Mouse (Mus musculus) midbrain, embryonic 13.5 days (tissue): ENCODE data around the gene Dbf4. TPM values are rescaled to one million over a fixed set of nuclear protein-coding genes. Genes with fewer than 3 reads are reported as not detected.

Experiments
- ATAC-seq: fragments of 200-750 bp; cut with Nextera tagmentation; 2 replicates; pipeline ENCODE4 v1.8.0; 2017; ENCODE audit warnings: mild to moderate bottlenecking, moderate TSS enrichment, moderate library complexity
- H3K27ac ChIP-seq: fragments of 300-500 bp; sonication (generic); 2 replicates; pipeline ENCODE4 v1.5.1; 2015; ENCODE audit warnings: inconsistent platforms, mild to moderate bottlenecking, moderate library complexity
- H3K27me3 ChIP-seq: fragments of 300-500 bp; sonication (generic); 2 replicates; pipeline ENCODE4 v1.6.1; 2015; ENCODE audit warnings: mild to moderate bottlenecking, inconsistent platforms
- H3K36me3 ChIP-seq: fragments of 300-500 bp; sonication (generic); 2 replicates; pipeline ENCODE4 v1.6.1; 2015; ENCODE audit warnings: mild to moderate bottlenecking, inconsistent platforms
- H3K4me1 ChIP-seq: fragments of 300-500 bp; sonication (generic); replicated peaks from 2 replicates; pipeline ENCODE4 v1.6.1; 2015; ENCODE audit warnings: inconsistent platforms
- H3K4me2 ChIP-seq: fragments of 300-500 bp; sonication (generic); replicated peaks from 2 replicates; pipeline ENCODE4 v1.6.1; 2015; ENCODE audit warnings: moderate library complexity, mild to moderate bottlenecking, inconsistent platforms
- H3K4me3 ChIP-seq: fragments of 300-500 bp; sonication (generic); replicated peaks from 2 replicates; pipeline ENCODE4 v1.5.1; 2015; ENCODE audit warnings: mild to moderate bottlenecking, inconsistent platforms
- H3K9ac ChIP-seq: fragments of 300-500 bp; sonication (generic); replicated peaks from 2 replicates; pipeline ENCODE4 v1.6.1; 2015; ENCODE audit warnings: mild to moderate bottlenecking, inconsistent platforms
- H3K9me3 ChIP-seq: fragments of 300-500 bp; sonication (generic); 2 replicates; pipeline ENCODE4 v1.6.1; 2016; ENCODE audit warnings: mild to moderate bottlenecking, inconsistent platforms
- WGBS: fragments of 180-500 bp; shearing (Covaris S2); methylation state at CpG from one replicate; pipeline ENCODE4 v1.1.7; 2015; 5-methylcytosine and 5-hydroxymethylcytosine counted together
- polyA plus RNA-seq: library from polyadenylated mRNA; unstranded; fragments of >200 nt; fragmentation: Nextera tagmentation; extraction: Ambion mirVana; gene quantifications from 2 replicates; pipeline ENCODE4 v1.2.1, GENCODE M21; 2015

Dbf4 gene
- polyA plus RNA-seq, 1 experiment from 2014 or later: 24.5 TPM

GRCm38 (mm10) chr5:8408746-8409145 is 13.8 kb downstream of the Dbf4 start:
- Histone ChIP-seq H3K27ac (no peak overlapping the region), H3K27me3 (no peaks in the 10 kb centered on the region), H3K9me3 (no peaks in the 10 kb centered on the region), H3K4me1 (no peaks in the 10 kb centered on the region), H3K4me2 (no peak overlapping the region), H3K36me3 (peaks cover 36% of the 10 kb centered on the region), H3K4me3 (no peak overlapping the region), H3K9ac (no peak overlapping the region)
- 92% methylated on average over 4 of the region's 4 CpGs for WGBS
- ATAC-seq: no peak

- WGBS: 93% methylated on average over 13 of the region's 13 CpGs
- peaks cover 27% of the 10 kb centered on the region for H3K36me3 ChIP-seq
- H3K4me1 ChIP-seq: no peaks in the 10 kb centered on the region
- no peaks in the 10 kb centered on the region for H3K27me3 ChIP-seq
- no peak for ATAC-seq
- H3K9me3 ChIP-seq: no peaks in the 10 kb centered on the region
- no peak overlapping the region for H3K27ac ChIP-seq
- no peak overlapping the region for H3K4me3 ChIP-seq
- H3K9ac ChIP-seq: no peak overlapping the region
- H3K4me2 ChIP-seq: no peak overlapping the region
Observed at GRCm38 (mm10) chr5:8397587-8398249, 24.8 kb downstream of the Dbf4 start.

GRCm38 (mm10) chr5:8393891-8394583 is 28.5 kb downstream of the Dbf4 start:
- no peak overlapping the region for H3K9ac ChIP-seq
- H3K4me2 ChIP-seq: no peak overlapping the region
- no peak overlapping the region for H3K27ac ChIP-seq
- no peak overlapping the region for H3K4me3 ChIP-seq
- no peaks in the 10 kb centered on the region for H3K4me1 ChIP-seq
- H3K27me3 ChIP-seq: no peaks in the 10 kb centered on the region
- WGBS: 65% methylated on average over 1 of the region's 1 CpGs
- no peaks in the 10 kb centered on the region for H3K9me3 ChIP-seq
- peaks cover 17% of the 10 kb centered on the region for H3K36me3 ChIP-seq
- no peak for ATAC-seq

GRCm38 (mm10) chr5:8374297-8374906 is 48.1 kb downstream of the Dbf4 start:
- Histone ChIP-seq H3K27ac (no peak overlapping the region), H3K36me3 (no peaks in the 10 kb centered on the region), H3K27me3 (no peaks in the 10 kb centered on the region), H3K9ac (no peak overlapping the region), H3K4me3 (no peak overlapping the region), H3K4me2 (no peak overlapping the region), H3K4me1 (no peaks in the 10 kb centered on the region), H3K9me3 (no peaks in the 10 kb centered on the region)
- no peak for ATAC-seq
- 87% methylated on average over 5 of the region's 5 CpGs for WGBS

- H3K27me3 ChIP-seq: no peaks in the 10 kb centered on the region
- no peaks in the 10 kb centered on the region for H3K36me3 ChIP-seq
- no peak overlapping the region for H3K27ac ChIP-seq
- H3K4me1 ChIP-seq: no peaks in the 10 kb centered on the region
- no peak overlapping the region for H3K4me3 ChIP-seq
- H3K9me3 ChIP-seq: no peaks in the 10 kb centered on the region
- H3K9ac ChIP-seq: no peak overlapping the region
- H3K4me2 ChIP-seq: no peak overlapping the region
- ATAC-seq: no peak
- WGBS: 77% methylated on average over 4 of the region's 4 CpGs
Observed at GRCm38 (mm10) chr5:8373415-8373814, 49.1 kb downstream of the Dbf4 start.

- 92% methylated on average over 5 of the region's 5 CpGs for WGBS
- Histone ChIP-seq H3K9ac (no peak overlapping the region), H3K27ac (no peak overlapping the region), H3K4me2 (no peak overlapping the region), H3K27me3 (no peaks in the 10 kb centered on the region), H3K4me1 (peaks cover 7% of the 10 kb centered on the region; the same call in 1 of the 2 replicates), H3K36me3 (peaks cover 5% of the 10 kb centered on the region; the same call in 1 of the 2 replicates), H3K9me3 (no peaks in the 10 kb centered on the region), H3K4me3 (no peak overlapping the region)
- ATAC-seq: no peak
Observed at GRCm38 (mm10) chr5:8368781-8369180, 53.7 kb downstream of the Dbf4 start.

GRCm38 (mm10) chr5:8368328-8368692 is 54.2 kb downstream of the Dbf4 start:
- peak; percentile 3; the same call in 1 of the 2 replicates for ATAC-seq
- H3K27ac ChIP-seq: peak overlapping the region; percentile 86

GRCm38 (mm10) chr5:8367614-8368327 is 54.7 kb downstream of the Dbf4 start, which contains the start of gene Adam22:
Gene Adam22 (minus strand): TSS chr5:8368160.
- Histone ChIP-seq H3K4me3 (peak within 1 kb of the TSS; percentile 62), H3K9me3 (no peaks in the 10 kb centered on the region), H3K4me2 (peak within 1 kb of the TSS; percentile 75), H3K27me3 (no peaks in the 10 kb centered on the region), H3K9ac (peak within 1 kb of the TSS; percentile 76), H3K4me1 (peaks cover 7% of the 10 kb centered on the region; the same call in 1 of the 2 replicates), H3K36me3 (peaks cover 5% of the 10 kb centered on the region; the same call in 1 of the 2 replicates), H3K27ac (peak within 1 kb of the TSS; percentile 86)
- ATAC-seq: peak; percentile 98
- WGBS: under 1% methylated on average over 47 of the region's 55 CpGs

More at GRCm38 (mm10) chr5:8368328-8368692, 54.2 kb downstream of the Dbf4 start:
- peak overlapping the region; percentile 75 for H3K4me2 ChIP-seq
- WGBS: 41% methylated on average over 7 of the region's 7 CpGs
- H3K4me3 ChIP-seq: peak overlapping the region; percentile 62
- peaks cover 5% of the 10 kb centered on the region; the same call in 1 of the 2 replicates for H3K36me3 ChIP-seq
- no peaks in the 10 kb centered on the region for H3K9me3 ChIP-seq
- H3K4me1 ChIP-seq: peaks cover 7% of the 10 kb centered on the region; the same call in 1 of the 2 replicates
- H3K9ac ChIP-seq: peak overlapping the region; percentile 76
- H3K27me3 ChIP-seq: no peaks in the 10 kb centered on the region

GRCm38 (mm10) chr5:8366771-8367613 is 55.5 kb downstream of the Dbf4 start:
- Histone ChIP-seq H3K9ac (peak overlapping the region; percentile 76), H3K27ac (peak overlapping the region; percentile 86), H3K27me3 (no peaks in the 10 kb centered on the region), H3K4me1 (peaks cover 7% of the 10 kb centered on the region; the same call in 1 of the 2 replicates), H3K4me3 (peak overlapping the region; percentile 62), H3K4me2 (peak overlapping the region; percentile 75), H3K9me3 (no peaks in the 10 kb centered on the region), H3K36me3 (peaks cover 5% of the 10 kb centered on the region; the same call in 1 of the 2 replicates)
- WGBS: 1% methylated on average over 25 of the region's 25 CpGs
- ATAC-seq: peak; percentile 62

- Histone ChIP-seq H3K27ac (no peak overlapping the region), H3K27me3 (no peaks in the 10 kb centered on the region), H3K36me3 (peaks cover 10% of the 10 kb centered on the region; the same call in 1 of the 2 replicates), H3K4me3 (no peak overlapping the region), H3K4me2 (no peak overlapping the region), H3K9ac (no peak overlapping the region), H3K4me1 (peaks cover 15% of the 10 kb centered on the region), H3K9me3 (no peaks in the 10 kb centered on the region)
- ATAC-seq: no peak
- WGBS: 56% methylated on average over 1 of the region's 1 CpGs
Observed at GRCm38 (mm10) chr5:8362361-8362760, 60.2 kb downstream of the Dbf4 start.

GRCm38 (mm10) chr5:8357677-8358076 is 64.8 kb downstream of the Dbf4 start:
- H3K36me3 ChIP-seq: peaks cover 5% of the 10 kb centered on the region; the same call in 1 of the 2 replicates
- WGBS: 70% methylated on average over 8 of the region's 8 CpGs
- H3K4me2 ChIP-seq: no peak overlapping the region
- H3K4me1 ChIP-seq: peaks cover 12% of the 10 kb centered on the region; the same call in 1 of the 2 replicates
- no peak overlapping the region for H3K4me3 ChIP-seq
- H3K27ac ChIP-seq: no peak overlapping the region
- no peaks in the 10 kb centered on the region for H3K9me3 ChIP-seq
- no peak overlapping the region for H3K9ac ChIP-seq
- no peaks in the 10 kb centered on the region for H3K27me3 ChIP-seq
- ATAC-seq: no peak
